Mouse (Mus musculus): Measurements from ENCODE around the gene Wnk1.
"Not testable (repeated sequence)": the region's sequence is repeated elsewhere in the genome, so short reads cannot be mapped to it uniquely, and the experiment has no call there.

Wnk1 gene

DNA sequence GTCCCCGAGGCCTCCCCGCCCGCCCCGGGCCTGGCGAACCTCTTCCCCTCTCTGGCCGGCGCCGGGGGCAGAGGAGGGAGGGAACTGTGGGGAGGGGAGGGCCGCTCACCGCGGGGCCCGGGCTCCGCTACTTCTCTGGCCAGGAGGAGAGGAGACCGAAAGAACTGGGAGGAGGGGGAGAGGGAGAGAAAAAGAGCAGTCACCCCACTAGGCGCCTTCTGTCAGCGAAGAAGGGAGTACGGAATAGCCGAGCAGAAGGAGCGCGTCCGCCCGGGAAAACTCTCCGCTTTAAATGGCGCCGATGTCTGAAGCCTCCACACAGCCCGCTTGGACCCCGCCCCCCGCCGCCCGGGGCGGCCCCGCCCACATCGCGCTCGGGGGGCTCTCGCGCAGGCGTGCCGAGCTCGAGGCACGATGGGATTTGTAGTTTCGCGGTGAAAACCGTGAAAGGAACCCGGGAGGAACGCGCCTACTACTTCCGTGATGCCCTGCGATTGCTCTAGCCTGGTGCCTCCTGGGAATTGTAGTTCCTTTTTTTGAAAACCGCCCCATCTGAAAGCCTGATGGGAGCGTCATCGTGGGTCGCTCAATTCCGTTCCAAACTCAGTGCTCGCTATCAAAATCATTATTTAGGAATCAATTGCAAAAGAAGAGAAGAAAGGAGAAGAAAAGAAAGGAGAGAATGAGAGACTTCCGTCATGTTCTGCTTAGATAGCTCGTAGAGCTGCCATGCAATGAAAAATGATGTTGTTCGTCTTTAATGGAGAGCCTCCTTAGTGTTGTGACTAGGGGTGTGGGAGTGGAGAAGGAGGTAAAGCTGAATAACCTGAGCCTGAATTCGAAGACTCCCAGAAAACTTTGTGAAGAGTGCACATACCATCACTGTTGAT is at the start of gene Wnk1:
Gene Wnk1 (minus strand): TSS at position 307 of the 890 bp plus-strand sequence.
- peak; percentile 96 for DNase-seq (ENCODE audit: low spot score)

- not testable (repeated sequence) for DNase-seq (ENCODE audit: low spot score)
These were observed 48.6 kb upstream of the Wnk1 start for GRCm38 (mm10) chr6:120087041-120087440.

DNA sequence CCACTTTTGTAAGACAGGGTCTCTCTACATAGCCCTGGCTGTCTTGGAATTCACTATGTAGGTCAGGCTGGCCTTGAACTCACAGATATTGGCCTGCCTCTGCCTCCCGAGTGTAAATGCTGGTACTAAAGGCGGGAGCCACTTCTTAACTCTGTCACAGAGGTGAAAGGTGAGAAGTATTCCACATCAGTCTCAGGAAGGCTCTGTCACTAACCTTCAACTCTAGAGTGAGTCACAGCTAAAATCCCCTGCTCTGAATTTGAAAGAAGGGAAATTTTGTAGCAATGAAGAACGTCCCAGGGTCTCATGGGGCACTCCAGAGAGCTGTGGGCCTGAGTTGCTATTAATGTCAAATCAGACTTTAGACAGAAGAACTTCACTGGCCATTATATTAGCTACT is 47.4 kb upstream of the Wnk1 start:
- no peak for DNase-seq (ENCODE audit: low spot score)

- no peak for DNase-seq (ENCODE audit: low spot score)
These were observed 46.5 kb upstream of the Wnk1 start for GRCm38 (mm10) chr6:120084983-120085382.

DNA sequence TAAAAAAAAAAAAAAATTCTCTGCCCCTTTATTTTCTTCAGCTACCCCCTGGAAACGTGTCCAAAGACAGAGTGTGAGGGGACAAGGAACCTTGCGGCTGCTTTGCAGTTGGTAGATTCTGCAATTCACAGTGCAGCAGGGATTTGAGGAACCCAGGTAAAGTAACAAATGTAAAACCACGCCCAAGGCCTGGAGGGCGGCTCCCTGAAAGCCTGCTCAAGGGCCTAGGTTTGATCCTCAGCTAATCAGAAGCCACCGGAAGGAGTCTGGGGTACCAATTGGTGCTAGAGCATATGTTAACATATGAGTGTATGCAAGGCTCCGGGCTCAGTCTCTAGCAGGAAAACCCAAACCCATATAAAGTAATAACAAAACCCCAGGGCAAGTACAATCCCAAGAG is 45.0 kb upstream of the Wnk1 start:
- no peak for DNase-seq (ENCODE audit: low spot score)

- no peak for DNase-seq (ENCODE audit: low spot score)
These were observed 44.5 kb upstream of the Wnk1 start for GRCm38 (mm10) chr6:120082951-120083411.

GRCm38 (mm10) chr6:120082251-120082950 is 43.9 kb upstream of the Wnk1 start:
- DNase-seq (ENCODE audit: low spot score) = no peak

DNA sequence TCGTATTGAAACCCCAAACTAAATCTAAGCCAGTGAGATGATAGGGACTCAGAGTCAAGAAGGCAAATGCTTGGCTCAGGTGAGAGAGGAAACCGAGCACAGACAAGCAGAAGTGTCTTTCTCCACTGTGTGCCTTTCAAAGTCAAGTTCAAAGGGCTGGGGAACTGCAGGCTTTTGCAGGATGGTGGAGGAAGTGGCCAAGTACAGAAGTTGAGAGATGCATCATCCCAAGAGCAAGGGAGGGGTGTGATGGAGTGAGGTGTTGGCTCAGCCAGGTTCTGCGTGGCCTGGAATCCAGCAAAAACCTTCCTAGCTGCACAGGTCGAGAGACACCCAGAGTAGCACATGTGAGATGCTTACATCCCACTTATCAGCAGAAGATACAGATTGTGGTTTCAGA is 43.0 kb upstream of the Wnk1 start:
- DNase-seq (ENCODE audit: low spot score) = no peak

DNA sequence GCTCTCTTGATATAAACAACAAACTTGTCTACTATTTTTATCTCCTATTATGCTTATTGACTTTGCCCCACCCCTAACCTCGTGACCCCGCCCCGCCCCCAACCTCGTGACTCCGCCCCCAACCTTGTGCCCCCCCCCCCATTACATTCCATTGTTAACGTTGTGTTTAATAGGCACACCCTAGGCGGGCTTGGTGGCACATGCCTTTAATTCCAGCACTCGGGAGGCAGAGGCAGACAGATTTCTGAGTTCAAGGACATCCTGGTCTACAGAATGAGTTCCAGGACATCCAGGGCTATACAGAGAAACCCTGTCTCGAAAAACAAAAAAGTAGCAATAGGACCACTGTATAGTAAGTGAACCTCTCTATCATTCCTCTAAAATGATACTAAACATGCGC is 41.1 kb upstream of the Wnk1 start:
- no peak for DNase-seq (ENCODE audit: low spot score)

DNA sequence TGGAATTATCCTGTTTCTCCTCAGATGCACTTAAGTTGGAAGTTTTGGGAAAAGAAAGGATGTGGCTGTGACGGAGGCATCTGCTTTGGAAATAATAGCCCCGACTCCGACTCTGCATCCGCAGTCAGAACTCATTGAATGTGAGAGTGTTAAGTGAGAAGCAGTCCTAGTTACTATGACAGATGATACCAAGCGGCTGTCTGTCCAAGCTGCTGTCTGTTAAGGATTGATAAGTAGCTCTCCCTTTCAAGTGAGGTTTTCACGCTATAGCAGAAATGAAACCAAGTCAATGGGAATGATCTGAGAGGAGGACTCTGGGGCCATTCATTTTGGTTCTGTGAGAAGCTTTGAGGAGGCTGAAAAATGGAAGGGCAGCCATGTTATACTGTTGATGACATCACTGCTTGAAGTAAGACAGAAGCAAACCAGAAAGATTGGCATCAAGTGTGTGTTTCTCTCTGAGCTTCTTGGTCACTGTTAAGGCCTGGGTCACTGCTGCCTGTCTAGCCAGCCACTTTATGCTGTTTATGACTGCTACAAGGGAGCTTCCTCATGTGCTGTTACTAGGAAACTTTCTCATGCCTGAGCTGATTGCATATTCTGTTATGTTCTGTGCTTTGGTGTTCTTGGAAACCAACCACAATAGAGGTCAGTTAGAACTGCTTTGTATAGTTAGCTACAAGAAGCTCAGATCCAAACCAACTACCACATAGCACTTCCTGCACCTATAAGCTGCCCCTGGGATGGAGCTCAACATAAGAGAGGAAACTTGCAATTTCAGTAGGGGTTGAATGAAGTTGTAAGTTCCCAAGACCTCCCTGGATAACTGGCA is 38.4 kb upstream of the Wnk1 start:
- DNase-seq (ENCODE audit: low spot score) = no peak

GRCm38 (mm10) chr6:120072630-120073029 is 34.2 kb upstream of the Wnk1 start:
- peak; percentile 36 for DNase-seq (ENCODE audit: low spot score)

DNA sequence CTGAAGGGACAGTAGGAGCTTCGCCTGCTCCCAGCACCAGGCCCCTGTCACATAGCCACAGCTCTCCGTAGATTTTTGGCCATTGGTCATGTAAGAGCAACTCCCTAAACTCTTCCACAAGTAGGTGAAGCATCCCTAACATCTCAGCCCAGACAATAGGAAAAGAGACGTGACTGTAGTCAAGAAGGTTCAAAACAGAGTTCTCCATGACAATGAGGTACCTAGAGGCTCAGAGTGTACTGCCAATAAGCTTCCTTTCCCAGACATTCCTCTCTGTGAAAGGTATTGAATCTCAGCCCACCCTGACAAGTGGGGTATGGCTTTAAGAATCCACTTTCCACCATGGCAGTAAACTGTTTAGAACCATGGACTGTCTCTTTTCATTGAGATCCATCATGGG is 31.1 kb upstream of the Wnk1 start:
- no peak for DNase-seq (ENCODE audit: low spot score)

DNA sequence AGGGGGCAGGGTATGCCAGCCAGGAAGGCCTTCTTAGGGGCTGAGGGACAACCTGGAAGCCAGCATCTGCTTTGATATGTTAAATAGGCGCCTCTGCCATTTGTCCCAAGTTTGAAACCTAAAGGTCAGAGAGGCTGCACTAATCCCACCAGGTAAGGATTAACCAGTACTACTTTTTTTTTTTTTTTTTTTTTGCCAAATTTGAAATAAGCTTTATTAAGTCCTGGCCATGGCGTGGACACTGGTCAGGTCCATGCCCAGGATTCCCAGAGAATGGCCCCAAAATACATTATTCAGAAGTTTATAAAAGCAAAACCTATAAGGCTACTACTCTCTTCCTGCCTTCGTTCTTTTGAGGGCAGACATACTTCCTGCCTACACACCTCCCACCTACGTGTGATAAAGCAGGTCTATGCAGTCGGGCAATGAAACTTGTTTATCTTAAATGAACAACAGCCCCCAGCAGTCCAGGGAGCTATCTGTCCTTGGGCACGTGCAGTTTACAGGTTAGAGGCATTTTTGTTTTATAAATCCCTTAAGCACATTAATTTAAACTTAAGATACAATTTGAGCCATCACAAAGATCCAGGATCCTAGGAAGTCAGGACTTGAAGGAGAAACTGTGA is 27.2 kb upstream of the Wnk1 start:
- DNase-seq (ENCODE audit: low spot score) = no peak

DNA sequence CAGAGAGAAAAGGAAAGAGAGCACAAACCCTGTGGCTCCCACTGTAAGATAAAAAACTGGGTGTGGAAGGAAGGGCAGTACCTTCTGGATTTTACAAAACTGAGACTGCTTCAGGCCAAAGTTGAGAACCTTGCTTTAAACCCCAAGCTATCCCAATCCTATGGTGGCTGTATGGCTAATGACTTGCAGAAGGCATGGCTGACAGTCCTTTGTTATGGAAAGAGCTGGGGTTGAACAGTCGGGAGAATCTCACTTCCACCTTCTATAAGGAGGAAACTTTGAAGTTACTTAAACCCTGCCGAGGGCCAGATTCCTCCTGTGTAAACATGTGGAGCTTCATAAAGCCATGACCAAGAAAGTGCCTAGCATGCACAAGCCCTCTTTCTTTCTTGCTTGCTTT is 26.2 kb upstream of the Wnk1 start:
- no peak for DNase-seq (ENCODE audit: low spot score)

GRCm38 (mm10) chr6:120062934-120063333 is 24.5 kb upstream of the Wnk1 start:
- no peak for DNase-seq (ENCODE audit: low spot score)

DNA sequence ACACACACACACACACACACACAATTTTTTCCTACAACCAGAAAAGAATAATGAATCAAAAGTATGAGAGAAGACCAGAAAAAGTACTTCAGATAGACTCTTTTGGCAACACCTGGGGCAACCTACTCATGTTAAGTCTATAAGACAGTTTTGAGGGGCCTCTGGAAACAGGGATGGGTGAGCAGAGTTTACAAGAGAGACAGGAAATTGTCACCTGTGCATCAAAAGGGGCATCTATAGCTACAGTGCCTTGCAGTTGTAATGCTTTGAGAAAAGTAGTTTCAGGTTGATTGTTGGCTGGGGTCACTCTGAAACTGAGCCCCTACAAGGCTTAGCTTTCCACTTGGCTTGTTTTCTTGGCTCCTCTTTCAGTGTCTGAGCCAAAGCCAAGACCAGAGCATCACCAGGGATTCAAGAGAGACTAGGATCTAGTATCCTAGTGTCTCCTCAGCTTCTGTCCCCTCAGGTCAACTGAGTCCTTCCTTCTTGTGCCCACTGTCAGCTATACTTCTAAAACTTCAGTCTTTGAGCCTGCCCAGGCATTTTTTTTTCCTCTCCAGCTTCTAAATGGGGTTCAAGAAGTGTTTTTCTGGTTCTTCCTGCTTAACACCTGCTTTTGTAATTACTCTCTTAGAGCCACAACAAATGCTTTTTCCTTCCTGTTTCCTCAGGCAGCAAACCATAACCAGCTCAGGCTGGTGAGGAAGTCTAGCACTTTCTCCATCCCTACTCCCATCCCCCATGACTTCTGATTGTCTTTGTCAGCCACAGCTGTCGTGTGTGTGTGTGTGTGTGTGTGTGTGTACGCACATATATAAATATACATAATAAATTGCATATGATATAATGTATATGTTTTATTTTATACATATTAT is 17.4 kb upstream of the Wnk1 start:
- no peak for DNase-seq (ENCODE audit: low spot score)

DNA sequence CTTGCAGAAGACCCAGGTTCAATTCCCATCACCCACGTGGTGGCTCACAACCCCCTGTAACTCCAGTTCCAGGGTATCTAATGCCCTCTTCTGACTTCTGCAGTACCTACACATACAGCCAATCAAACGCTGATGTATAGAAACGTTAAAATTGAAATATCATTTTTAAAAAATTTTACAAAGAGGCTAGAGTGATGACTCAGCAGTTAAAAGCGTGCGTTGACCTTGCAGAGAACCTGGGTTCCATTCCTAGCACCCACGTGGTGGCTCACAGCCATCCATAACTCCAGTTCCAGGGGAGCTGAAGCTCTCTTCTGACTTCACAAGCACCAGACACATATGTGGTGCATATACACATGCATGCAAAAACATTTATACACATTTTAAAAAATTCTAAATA is 15.9 kb upstream of the Wnk1 start:
- DNase-seq (ENCODE audit: low spot score) = no peak

DNA sequence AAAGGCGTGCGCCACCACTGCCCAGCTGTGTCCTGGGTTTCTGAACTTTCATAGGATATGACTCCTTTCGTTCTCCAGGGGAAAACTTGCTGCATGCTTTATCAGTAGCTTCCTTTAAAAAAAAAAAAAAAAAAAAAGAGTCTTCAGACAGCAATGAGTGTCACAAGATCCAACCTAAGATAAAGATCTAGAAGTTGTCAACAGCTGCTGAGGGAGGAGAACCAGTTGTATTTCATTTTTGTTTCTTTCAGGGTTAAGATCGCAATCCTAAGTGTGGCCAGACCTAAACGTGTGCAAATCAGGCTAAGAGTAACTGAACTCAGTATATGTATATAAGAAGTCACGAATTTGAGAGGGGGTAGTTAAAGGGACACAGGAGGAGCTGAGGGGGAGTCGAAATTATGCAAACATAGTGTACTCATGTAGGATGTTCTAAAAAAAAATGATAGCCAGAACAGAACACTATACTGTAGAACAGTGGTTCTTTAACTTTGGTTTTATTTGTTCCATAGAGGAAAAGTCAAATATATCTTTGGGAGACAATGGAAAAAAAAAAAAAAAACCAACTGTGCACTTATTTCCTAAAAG is 9.3 kb upstream of the Wnk1 start:
- no peak for DNase-seq (ENCODE audit: low spot score)

GRCm38 (mm10) chr6:120045406-120045805 is 6.9 kb upstream of the Wnk1 start:
- DNase-seq (ENCODE audit: low spot score) = no peak

GRCm38 (mm10) chr6:120042632-120043220 is 4.3 kb upstream of the Wnk1 start:
- no peak for DNase-seq (ENCODE audit: low spot score)

Data from urinary bladder, postnatal 14 days (tissue).